Mouse (Mus musculus): ENCODE data around the gene Gdnf. TPM values are rescaled to one million over a fixed set of nuclear protein-coding genes. Genes with fewer than 3 reads are reported as not detected.

Gdnf gene
- polyA plus RNA-seq, 1 experiment from 2014 or later, result 0.11 TPM

GRCm38 (mm10) chr15:7872473-7872872 lies 61.8 kb downstream of the Gdnf start:
- no peak overlapping the region for H3K4me3 ChIP-seq
- H3K27me3 ChIP-seq, result no peaks in the 10 kb centered on the region
- ATAC-seq (ENCODE audit: low read depth), result no peak
- peaks cover 6% of the 10 kb centered on the region for H3K36me3 ChIP-seq
- no peak overlapping the region for H3K4me2 ChIP-seq
- H3K9ac ChIP-seq, result no peak overlapping the region
- no peaks in the 10 kb centered on the region for H3K9me3 ChIP-seq
- H3K4me1 ChIP-seq (replicated peaks), result 0 out of 2 replicates have a peak, but pooled peaks cover 6% of the 10 kb centered on the region
- 77% methylated on average over 5 of the region's 5 CpGs for WGBS
- no peak overlapping the region for H3K27ac ChIP-seq (replicated peaks)

DNA sequence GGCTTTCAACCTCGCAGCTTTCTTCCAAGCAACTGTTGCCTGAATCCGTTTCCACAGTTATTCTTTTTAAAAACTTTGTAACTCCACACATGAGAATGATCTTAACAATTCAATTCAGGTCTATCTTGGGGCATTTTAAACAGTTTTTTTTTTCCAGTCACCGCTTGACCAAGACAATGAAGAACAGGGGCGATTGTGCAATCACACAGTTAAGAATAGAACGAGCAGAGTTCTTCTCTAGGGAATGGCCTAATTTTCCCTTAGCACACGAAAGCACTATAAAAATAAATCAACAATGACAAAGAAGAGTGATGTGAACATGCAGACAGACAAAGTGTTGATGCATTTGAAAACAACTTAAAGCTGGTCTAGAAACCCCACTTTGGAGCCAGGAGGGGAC lies 65.2 kb downstream of the Gdnf start:
- peaks cover 23% of the 10 kb centered on the region for H3K4me1 ChIP-seq (replicated peaks)
- WGBS, result 40% methylated on average over 6 of the region's 6 CpGs
- no peak for ATAC-seq (ENCODE audit: low read depth)
- no peaks in the 10 kb centered on the region for H3K9me3 ChIP-seq
- H3K9ac ChIP-seq, result no peak overlapping the region
- H3K27ac ChIP-seq (replicated peaks), result no peak overlapping the region
- peaks cover 6% of the 10 kb centered on the region for H3K36me3 ChIP-seq
- no peaks in the 10 kb centered on the region for H3K27me3 ChIP-seq
- H3K4me3 ChIP-seq, result no peak overlapping the region
- H3K4me2 ChIP-seq, result no peak overlapping the region

- H3K4me3 ChIP-seq, result no peak overlapping the region
- H3K4me2 ChIP-seq, result no peak overlapping the region
- 35% methylated on average over 22 of the region's 22 CpGs for WGBS
- no peaks in the 10 kb centered on the region for H3K9me3 ChIP-seq
- 0 out of 2 replicates have a peak, but pooled peaks have one; percentile 32 for ATAC-seq (ENCODE audit: low read depth)
- H3K9ac ChIP-seq, result no peak overlapping the region
- H3K4me1 ChIP-seq (replicated peaks), result peaks cover 23% of the 10 kb centered on the region
- H3K27ac ChIP-seq (replicated peaks), result no peak overlapping the region
- no peaks in the 10 kb centered on the region for H3K27me3 ChIP-seq
- H3K36me3 ChIP-seq, result peaks cover 9% of the 10 kb centered on the region
Observed at GRCm38 (mm10) chr15:7877560-7878467, 67.2 kb downstream of the Gdnf start.

- Histone ChIP-seq H3K4me1 (replicated peaks) (peaks cover 23% of the 10 kb centered on the region), H3K4me2 (no peak overlapping the region), H3K27ac (replicated peaks) (no peak overlapping the region), H3K4me3 (no peak overlapping the region), H3K27me3 (no peaks in the 10 kb centered on the region), H3K9me3 (no peaks in the 10 kb centered on the region), H3K9ac (no peak overlapping the region), H3K36me3 (peaks cover 17% of the 10 kb centered on the region)
- 74% methylated on average over 10 of the region's 10 CpGs for WGBS
- ATAC-seq (ENCODE audit: low read depth), result no peak
Observed at GRCm38 (mm10) chr15:7878861-7879260, 68.2 kb downstream of the Gdnf start.

- Histone ChIP-seq H3K4me1 (replicated peaks) (peaks cover 23% of the 10 kb centered on the region), H3K9ac (no peak overlapping the region), H3K27ac (replicated peaks) (no peak overlapping the region), H3K27me3 (no peaks in the 10 kb centered on the region), H3K4me2 (no peak overlapping the region), H3K4me3 (no peak overlapping the region), H3K9me3 (no peaks in the 10 kb centered on the region), H3K36me3 (peaks cover 19% of the 10 kb centered on the region)
- 43% methylated on average over 7 of the region's 7 CpGs for WGBS
- no peak for ATAC-seq (ENCODE audit: low read depth)
Observed at GRCm38 (mm10) chr15:7879956-7880355, 69.3 kb downstream of the Gdnf start.

GRCm38 (mm10) chr15:7884181-7884580 lies 73.5 kb downstream of the Gdnf start:
- WGBS, result 92% methylated on average over 11 of the region's 11 CpGs

GRCm38 (mm10) chr15:7885106-7885505 lies 74.5 kb downstream of the Gdnf start:
- H3K4me1 ChIP-seq (replicated peaks), result peaks cover under 1% of the 10 kb centered on the region; the same call in 1 of the 2 replicates
- WGBS, result 83% methylated on average over 10 of the region's 10 CpGs
- ATAC-seq (ENCODE audit: low read depth), result no peak
- H3K27me3 ChIP-seq, result no peaks in the 10 kb centered on the region
- no peak overlapping the region for H3K27ac ChIP-seq (replicated peaks)
- no peaks in the 10 kb centered on the region for H3K9me3 ChIP-seq
- peaks cover 25% of the 10 kb centered on the region for H3K36me3 ChIP-seq
- no peak overlapping the region for H3K4me2 ChIP-seq
- H3K4me3 ChIP-seq, result no peak overlapping the region
- H3K9ac ChIP-seq, result no peak overlapping the region

More at GRCm38 (mm10) chr15:7884181-7884580, 73.5 kb downstream of the Gdnf start:
- Histone ChIP-seq H3K27ac (replicated peaks) (no peak overlapping the region), H3K27me3 (no peaks in the 10 kb centered on the region), H3K9me3 (no peaks in the 10 kb centered on the region), H3K4me2 (no peak overlapping the region), H3K9ac (no peak overlapping the region), H3K36me3 (peaks cover 25% of the 10 kb centered on the region), H3K4me3 (no peak overlapping the region), H3K4me1 (replicated peaks) (peaks cover 5% of the 10 kb centered on the region; the same call in 1 of the 2 replicates)
- ATAC-seq (ENCODE audit: low read depth), result no peak

DNA sequence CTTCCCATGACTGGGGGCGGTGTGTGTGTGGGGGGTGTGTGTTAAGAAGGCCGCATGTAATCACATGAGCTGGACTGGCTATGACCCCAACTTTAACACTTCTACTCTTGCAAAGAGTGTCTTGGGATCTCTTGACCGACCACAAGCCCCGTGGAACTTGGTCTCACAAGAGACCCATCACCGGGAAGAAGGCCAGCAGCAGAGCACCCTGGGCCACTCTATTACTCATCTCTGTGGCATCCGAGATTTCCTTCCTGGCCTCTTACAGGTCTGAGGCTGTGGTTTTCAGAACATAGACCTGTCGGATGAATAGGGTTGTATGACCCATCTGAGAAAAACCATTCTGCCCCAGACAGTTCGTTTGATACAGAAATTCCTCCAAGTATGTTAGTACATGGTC lies 75.9 kb downstream of the Gdnf start:
- WGBS, result 89% methylated on average over 8 of the region's 8 CpGs
- H3K4me1 ChIP-seq (replicated peaks), result no peaks in the 10 kb centered on the region

More for the DNA sequence above, 75.9 kb downstream of the Gdnf start:
- Histone ChIP-seq H3K9ac (no peak overlapping the region), H3K27ac (replicated peaks) (no peak overlapping the region), H3K4me3 (no peak overlapping the region), H3K27me3 (no peaks in the 10 kb centered on the region), H3K9me3 (no peaks in the 10 kb centered on the region), H3K4me2 (no peak overlapping the region), H3K36me3 (peaks cover 23% of the 10 kb centered on the region)
- ATAC-seq (ENCODE audit: low read depth), result no peak

Measured in neural tube, embryonic 13.5 days (tissue).